Mouse (Mus musculus) embryo, embryonic 10 days (tissue): ENCODE measurements around the gene Ehf.

Source experiments
- DNase-seq: peaks from one replicate; pipeline ENCODE4 v3.0.0-alpha.2; 2015; ENCODE audit warnings: low spot score

The Ehf gene

DNA sequence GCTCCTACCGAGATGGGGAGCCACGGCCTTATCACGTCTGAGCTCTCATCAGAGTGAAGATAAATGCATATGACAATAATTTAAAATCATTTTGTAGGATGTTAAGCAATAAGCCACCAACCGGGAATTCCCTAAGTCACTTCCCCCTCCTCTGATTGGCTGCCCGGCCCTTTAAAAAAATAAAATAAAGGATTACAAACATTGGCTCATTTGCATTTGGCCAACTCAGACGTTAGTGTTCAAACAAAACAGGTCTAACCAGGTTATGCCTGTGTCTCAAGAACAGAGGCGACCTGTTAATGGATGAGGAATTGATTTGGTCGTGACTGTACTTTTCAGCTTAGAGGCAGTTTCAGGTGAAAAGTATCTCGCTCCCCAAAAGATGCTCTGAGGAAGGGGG is at the start of gene Ehf:
TSS of gene Ehf (minus strand) at position 147 of the 400 bp plus-strand sequence.
- no peak for DNase-seq

DNA sequence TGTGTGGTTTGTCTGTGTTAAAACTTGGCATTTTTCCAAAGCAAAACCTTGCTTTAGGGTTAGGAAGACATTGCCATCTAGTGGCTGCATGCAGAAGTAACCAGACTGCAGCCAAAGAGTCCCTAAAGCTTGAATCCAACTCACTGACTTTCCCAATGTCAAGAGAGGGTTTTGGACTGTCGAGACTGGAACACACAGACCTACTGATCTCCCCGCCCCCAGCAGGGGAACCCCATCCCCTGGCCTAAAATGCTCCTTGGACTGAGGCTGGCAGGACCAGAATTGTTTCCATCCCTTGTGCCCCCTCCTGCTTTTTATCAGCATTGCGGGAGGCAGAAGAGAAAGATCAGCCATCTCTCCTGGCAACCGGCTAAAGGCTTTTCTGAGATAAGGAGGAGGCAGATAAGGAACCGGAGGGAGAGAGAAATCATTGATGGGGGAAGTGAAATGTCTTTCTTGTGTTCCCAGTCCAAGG is 44.4 kb upstream of the Ehf start:
- peak; percentile 80 for DNase-seq

DNA sequence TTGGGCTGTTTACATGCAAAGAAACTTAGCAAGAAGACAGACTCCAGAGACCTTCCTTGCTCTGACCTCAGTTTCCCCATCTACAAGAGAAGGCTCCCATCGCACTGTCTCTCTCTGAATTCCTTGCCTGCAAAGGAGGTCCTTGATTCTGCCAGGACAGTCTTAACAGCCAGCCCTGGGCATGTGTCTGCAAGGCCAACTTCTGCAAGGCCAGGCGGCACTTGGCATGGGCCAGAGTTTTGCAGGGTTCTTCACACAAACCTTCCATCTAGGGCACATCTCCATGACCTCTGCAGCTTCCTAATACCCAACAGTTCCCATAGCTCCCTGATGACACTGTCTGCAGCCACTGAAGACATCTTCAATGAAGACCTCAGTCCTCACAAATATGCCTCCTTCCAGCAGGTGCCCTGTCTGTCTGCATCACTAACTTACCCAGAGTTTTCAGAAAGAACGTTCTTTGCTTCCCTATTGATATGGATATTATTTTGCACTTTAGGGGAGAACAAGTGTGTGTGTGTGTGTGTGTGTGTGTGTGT is 43.7 kb upstream of the Ehf start:
- DNase-seq = no peak

DNA sequence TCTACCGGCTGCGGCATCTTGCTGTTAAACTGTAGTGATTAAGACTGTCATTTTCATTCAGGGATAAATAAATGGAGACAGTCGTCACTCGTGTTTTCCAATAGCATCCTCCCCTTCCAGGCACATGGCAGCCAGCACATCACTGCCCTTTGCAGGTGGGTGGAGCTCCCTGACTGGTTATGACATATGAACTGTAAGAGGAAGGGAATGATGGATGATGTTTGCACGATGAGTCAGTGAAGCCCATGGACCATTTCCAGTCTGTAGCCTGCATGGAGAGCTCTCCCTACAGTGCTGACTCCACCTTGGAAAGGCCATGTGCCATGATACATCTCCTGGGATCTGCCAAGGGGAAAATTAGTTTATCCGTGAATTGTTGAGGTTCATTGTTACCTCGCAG is 40.5 kb upstream of the Ehf start:
- DNase-seq = no peak

DNA sequence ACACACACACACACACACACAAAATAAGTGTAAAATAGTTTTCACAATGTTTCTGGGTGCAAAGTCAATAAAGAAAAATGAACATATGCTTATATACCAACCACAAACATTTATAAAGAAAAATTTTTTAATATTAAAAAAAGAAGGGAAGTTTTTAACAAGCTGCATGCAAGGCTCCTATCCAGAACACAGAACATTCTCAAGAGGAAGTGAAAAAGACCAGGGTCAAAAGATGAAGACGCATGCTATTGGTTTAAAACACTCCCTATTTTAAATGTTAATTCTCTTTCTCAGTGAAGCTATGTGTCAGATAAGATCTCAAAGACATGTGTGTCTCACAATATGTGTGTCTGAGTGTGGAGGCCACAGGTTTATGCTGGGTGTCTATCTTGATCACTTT is 39.0 kb upstream of the Ehf start:
- DNase-seq = no peak

DNA sequence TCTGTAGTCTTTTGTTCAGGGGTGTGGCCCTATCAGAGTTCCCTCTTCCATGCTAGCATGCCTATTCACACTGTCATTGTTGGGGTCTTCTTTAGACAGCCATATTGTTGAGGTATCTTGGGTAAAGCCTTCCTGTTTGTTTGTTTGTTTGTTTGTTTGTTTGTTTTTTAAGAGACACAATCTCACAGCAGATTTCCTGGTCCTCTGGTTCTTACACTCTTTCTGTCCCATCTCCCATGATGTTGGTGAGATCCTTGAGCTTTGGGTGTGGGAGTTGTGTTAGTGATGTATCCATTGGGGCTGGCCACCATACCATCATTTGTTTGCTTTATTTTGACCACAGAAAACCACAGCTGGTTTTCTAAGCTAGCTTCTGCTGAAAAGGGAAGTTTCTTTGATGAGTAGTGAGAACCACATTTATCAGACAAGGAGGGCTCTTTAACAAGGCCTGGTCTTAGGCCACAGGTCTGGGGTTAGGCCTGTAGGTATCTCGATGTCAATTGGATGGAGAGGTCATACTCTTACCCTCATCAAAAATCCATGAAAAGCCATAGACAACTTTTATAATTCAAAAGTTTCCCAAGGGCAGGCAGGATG is 38.4 kb upstream of the Ehf start:
- DNase-seq = no peak

DNA sequence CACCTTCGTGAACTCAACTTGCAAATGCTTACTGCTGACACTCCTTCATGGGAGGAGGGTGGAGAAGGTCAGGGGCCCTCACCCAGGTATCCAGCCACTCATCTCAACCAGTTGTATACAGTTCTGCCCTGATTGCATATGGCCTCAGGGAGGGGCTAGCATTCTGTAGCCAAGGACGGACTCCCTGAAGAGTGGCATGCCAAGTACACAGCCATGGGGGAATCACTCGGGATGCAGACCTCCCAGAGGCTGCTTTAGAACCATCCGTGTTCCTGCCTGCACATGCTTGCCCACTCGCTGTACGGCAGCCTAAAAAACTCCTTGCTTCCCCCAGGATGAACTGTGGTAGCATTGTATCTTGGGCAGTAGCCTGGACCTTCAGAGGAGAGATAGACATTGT is 35.6 kb upstream of the Ehf start:
- DNase-seq = no peak

DNA sequence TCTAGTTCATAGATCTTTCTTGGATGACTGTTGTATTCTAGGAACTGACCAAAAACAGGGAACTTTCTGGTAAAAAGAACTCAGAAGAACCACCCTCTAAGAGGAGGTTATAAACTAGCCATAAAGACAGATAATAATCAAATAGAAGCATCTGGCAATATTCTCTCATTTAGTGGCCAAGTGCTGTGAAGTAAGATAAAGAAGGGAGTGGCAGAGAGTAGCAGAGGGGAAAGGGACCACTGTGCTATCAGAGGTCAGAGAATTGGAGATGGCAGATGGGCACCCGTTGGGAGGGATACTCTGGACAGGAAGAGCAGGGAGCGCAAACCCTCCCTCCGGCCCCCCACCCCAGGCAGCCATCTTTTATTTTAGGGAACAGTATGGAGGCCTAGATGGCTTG is 34.3 kb upstream of the Ehf start:
- DNase-seq = no peak

DNA sequence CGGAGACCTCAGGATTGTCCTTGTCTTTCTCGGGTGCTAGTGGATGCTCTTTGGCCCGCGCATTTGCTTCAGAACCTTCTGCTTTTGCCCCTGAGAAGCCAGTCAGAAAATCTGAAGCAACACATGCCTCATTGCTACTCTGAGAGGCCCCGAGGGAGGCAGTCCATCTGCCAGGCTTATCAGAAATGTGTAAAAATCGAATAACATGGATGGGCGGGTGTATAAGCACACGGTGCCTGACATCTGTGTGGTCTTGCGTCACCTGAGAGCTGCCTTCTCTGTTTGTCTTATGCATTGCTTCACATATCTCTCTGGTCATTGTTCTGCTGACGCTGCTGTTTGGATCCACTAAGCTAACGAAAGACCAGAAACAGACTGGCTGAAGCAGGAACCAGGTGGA is 33.5 kb upstream of the Ehf start:
- no peak for DNase-seq

DNA sequence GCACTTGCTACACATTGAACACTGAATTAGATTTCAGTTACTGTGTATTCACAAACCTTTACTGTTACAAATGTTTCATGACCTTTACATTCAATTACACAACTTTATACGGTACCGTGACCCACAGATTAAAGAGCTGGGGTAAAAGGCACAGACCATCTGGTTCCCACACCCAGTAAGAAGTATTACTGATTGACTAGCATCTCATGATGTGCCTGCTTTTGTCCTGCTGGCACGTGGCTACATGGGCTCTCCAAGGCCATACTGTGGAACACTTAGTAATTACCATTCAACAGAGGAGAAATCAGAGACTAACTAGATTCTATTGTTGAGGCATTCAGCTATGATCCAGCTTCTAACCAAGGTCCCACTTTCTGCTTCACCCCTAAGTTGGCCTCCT is 32.9 kb upstream of the Ehf start:
- no peak for DNase-seq

DNA sequence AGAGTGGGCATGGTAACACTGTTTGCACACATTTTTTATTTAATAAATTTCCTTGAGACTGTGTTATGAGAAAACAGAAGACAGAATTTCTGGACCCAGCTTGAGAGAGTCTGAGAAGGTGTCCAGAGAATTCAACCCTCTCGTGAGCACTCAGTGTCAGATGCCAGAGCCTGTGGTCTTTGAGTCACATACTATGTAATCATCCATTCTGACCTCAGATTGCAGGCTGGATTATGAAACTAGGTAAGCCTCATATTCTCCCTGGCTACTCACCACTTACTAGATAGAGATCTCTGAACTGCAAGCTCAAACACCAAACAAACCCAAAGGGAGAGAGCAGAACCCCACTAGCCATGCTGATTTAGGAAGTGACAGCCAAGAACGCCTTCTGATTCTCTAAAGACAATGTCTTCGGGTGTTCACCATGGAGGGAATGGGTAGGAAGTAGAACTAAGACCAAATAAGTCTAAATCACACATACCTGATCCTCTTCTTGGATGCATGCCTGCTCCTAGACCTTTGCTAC is 28.7 kb upstream of the Ehf start:
- DNase-seq = no peak

DNA sequence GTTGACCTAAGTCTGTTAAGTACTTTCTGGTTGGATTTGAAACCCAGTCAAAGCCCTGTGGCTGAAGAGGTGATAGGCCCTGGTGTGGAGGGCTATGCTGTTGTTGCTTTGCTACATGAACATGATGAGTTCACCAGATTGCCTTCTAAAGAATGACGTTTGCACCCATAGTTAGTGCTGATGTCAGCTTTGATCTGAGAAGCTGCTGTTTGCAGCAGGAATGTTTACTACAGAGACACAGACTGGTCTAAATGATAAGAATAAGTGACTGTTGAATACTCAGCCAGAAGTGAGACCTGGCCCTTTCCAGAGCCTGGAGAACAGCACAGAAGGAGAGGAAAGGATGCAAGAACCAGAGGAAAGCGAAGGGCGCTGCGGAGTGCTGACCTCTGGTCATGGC is 25.7 kb upstream of the Ehf start:
- no peak for DNase-seq

DNA sequence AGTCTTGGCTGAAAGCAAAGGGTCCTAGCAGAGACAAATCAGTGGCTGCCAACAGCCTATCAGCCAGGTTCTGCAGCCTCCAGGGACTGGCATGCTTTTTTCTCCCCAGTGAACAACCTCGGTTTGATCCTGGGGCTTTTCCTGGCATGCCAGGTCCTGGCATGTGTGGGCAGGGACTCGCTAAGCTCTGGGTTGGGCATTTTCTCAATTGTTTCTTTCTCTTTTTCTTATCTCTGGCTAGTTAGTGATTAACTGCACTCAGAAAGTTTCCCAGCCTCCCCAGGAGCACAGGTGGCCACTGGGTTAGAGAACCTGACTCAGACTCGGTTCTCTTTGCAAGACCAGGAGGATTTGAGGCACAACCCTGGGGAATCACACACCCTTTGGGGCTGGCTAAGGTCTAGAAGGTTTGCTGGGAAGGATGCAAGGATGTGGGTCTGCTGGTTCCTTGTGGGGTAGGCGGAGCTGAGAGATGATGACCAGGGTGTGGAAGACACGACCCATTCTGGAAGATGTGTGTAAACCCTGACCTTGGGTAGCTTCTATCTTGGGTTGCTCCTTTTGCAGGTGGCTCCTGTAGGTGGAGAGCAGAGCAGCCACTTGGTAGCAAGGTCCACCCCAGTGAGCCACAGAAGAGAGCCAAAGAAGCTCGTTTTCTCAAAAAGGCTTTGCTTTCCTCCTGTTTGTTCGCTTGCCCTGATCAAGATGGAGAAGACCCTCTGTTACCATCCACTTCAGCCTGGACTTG is 22.4 kb upstream of the Ehf start:
- no peak for DNase-seq

DNA sequence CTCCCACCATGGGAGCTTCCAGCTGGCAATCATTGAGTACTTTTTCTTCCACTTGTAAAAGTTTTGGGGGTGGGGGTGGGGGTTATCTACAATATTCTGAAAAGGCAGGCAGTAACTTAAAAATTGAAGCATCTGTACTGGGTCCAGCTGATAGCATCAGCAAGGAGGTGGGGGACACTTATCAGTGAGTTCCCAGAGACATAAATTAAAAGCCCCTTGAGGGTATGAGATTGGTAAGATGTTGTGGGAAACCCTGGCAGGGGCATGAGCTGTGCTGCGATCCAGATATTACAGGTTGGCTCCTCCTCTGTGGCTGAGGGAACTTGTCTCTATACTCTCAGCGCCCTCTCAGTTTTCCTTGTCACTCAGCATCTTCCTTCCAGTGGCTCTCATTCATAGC is 21.2 kb upstream of the Ehf start:
- no peak for DNase-seq

DNA sequence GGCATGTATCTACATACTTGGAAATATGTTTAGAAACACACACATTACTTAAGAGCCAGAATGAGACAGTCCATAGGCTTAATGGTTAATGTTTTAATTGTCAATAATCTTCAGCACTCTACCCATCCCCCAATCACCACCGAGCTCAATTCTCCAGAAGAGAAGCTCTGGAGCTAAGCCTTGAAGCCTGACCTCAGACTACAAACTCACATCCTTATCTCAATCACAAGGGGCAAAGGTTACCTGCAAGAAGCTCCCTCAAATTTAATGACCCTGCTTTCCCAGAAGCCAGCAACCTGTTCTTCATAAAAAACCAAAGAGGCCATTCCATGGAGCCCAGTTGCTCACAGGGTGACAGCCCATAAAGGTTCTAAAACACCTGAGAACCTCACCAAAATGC is 19.1 kb upstream of the Ehf start:
- no peak for DNase-seq

DNA sequence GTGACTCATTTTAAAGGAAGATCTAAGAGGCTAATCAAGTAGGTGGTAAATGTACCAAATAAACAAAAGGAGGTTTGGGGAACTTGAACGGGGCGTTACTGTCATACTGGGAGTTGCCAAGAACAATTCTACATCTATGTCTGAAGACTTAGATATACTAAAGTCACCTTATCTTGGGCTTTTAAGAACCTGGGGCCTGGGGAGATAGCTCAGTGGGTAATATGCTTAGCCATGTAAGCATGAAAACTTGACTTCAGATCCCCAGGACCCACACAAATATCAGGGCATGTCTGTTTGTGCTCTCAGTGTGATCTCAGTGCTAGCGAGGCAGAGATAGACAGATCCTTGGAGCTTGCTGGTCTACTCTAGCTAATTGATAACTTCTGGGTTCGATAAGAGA is 18.6 kb upstream of the Ehf start:
- no peak for DNase-seq

DNA sequence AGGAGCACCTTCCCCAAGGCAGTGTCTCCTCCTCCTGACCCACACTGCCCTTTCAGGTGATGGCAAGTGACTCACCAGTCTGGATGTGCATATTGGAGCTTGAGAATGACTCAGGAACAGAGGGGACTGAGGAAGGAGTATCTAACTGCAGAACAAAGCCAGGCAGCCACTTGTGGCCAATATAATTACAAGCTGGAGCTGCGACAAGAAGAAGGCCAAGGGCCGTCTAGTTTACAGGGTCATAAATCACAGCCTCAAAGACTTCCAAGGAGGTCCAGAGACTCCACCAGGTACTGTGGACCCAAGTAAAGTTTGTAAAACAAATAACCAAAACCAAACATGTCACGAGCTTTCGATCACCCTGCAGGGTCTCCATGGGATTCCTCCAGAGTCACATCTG is 10.9 kb upstream of the Ehf start:
- no peak for DNase-seq

DNA sequence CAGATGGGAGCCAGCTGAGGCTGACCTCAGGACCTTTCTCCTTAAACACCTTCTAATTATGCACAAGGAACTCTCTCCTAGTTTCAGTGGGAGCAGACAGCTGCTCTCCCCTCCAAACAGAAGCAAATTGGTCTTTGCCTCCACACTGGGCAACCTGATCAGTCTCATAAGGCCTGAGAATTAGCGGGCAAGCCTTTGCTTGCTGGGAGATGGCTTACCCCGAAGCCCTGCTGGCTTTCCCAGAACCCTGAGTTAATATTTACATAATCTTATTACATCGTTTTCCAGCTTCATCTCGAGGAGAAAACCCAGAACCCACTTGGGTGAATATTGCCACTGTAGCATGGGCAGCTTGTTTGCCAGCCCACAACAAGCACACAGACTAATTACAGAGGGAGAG is 9.6 kb upstream of the Ehf start:
- DNase-seq = no peak

DNA sequence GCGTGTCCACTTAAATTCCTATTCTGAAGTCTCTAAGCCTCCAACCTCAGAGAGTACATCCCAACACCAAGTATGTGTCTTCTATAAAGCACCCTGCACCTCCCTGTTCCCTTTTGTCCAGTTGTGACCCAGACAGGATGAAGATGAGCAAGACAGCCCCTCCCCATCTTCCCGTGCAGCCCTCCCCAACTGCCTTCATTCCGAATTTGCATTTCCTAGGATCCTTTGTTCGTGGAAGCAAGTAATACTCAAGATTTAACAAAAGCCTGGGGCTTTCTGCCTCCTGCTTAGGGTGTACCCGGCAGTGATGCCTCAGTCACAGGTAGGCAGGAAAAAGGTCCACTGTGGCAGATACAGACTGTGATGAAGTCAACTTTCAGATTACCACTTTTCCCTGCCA is 7.6 kb upstream of the Ehf start:
- DNase-seq = no peak

DNA sequence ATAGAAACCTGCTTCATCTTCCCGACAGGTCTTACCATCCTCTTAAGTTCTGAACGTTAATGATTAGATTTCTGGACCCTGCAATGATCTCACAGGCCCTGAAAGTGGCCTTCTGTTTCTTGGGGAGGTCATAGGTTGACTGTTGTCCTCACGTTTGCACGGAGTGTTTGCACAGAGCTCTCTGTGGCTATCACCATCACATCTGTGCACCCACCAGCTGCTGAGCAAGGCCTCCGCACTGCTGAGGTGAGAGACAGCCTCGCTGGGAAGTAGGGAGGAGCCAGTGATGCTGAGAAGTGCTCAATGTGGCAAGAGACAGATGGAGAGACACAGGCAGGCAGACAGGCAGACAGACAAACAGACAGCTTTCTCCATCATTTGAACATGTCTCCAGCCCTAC is 3.6 kb upstream of the Ehf start:
- DNase-seq = no peak

DNA sequence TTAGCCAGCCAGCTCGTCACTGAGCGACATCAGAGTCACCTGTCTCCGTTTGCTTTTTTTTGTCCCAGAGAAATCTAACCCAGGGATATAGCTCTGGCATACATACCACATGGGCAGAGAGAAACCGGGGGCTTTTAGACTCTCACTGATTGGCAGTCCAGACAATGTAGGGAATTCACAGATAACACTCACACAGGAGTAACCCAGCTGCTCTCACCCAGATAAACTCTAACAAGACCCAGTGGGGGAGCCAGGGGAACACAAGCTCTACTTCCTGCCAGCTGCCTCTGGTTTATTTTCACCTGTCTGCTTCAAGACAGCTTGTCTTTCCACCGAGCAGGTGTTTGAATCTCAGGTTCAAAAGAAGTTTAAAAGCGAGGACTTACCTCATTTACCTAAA is 409 bp downstream of the Ehf start:
- DNase-seq = no peak

DNA sequence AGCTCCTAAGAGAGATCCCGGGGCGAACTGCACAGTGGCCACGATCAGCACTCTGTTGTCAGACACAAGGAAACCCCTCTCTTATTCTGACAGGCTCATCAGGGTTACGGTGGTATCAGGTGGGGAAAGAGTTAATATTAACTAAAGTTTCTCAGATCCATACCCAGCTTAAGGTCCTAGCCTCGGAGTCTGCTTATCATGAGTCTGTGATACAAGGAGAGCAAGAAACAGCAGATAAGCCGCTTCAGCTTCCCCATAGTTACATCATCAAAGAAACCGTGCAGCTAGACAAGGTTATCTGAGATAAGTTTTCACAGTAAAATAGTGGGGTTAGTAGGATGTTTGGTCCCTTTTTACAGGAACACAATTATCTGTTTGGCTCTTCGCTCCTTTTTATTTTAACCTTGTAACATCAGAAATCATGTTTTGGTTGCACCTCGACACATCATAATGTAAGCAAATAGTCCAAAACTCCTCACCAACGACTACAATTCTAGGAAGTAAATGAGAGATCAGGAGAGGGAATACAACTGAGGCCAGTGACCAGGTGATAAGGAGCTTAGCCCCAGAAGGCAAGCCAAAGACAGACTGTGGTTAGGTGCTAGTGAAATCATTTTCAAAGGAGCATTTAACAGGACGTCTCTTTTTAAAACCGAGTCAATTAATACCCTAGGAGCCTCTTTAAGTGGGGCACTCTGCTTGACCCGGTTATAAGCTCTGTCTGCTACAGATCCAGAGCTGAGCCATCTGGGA is 4.2 kb downstream of the Ehf start:
- no peak for DNase-seq

DNA sequence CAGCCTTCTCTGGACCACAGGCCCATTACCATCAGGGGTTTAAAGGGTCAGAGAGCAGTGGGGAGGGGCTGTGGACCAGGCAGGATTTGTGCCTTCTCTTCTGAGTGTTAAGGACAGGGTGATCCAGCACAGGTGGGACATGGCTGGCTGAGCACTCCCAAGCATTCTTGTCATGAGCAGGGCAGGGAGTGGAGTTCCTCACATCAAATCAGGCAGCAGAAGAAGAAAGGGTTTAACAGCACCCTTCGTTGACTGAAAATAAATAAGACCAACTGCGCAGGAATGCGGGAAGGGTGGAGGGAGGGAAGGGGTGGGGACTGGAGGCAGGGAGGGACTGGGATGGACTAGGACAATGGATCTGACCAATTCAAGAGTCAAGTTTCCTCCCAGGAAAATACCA is 8.6 kb downstream of the Ehf start:
- DNase-seq = no peak
